Mouse (Mus musculus): ENCODE measurements around the gene Agl.
"Not testable (repeated sequence)": the region's sequence is repeated elsewhere in the genome, so short reads cannot be mapped to it uniquely, and the experiment has no call there.

The Agl gene

DNA sequence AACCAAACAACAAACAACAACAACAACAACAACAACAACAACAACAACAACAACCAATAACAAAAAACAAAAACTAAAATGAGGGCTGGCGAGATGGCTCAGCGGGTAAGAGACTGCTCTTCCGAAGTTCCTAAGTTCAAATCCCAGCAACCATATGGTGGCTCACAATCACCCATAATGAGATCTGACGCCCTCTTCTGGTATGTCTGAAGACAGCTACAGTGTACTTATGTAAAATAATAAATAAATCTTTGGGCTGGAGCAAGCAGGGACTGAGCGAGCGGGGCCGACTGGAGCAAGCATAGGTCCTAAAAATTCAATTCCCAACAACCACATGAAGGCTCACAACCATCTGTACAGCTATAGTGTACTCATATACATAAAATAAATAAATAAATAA lies 60.3 kb downstream of the Agl start:
- not testable (repeated sequence) for DNase-seq

DNA sequence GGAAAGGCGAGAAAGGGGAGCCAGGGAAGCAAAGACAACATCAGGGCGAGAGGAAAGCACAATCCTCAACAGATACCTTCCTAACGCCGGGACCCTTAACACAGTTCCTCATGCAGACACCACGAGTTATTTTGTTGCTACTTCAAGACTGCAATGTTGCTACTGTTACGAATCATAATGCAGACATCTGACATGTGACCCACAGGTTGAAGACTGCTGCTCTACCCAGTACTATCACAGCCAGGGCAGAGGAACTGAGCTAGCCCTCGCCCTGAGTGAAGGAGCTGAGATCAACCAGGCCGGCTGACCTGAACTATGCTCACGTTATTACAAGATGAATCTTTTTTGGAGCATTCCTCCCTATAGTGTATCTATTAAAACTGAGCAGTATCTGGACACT lies 67.0 kb downstream of the Agl start:
- no peak for DNase-seq

GRCm38 (mm10) chr3:116740106-116740505 lies 67.9 kb downstream of the Agl start:
- no peak for DNase-seq

GRCm38 (mm10) chr3:116737326-116737731 lies 70.6 kb downstream of the Agl start:
- DNase-seq = no peak

GRCm38 (mm10) chr3:116729483-116730174 lies 78.3 kb downstream of the Agl start:
- no peak for DNase-seq

- DNase-seq = no peak
These were observed 81.2 kb downstream of the Agl start for GRCm38 (mm10) chr3:116726807-116727206.

- DNase-seq = no peak
These were observed 84.2 kb downstream of the Agl start for GRCm38 (mm10) chr3:116723496-116724481.

DNA sequence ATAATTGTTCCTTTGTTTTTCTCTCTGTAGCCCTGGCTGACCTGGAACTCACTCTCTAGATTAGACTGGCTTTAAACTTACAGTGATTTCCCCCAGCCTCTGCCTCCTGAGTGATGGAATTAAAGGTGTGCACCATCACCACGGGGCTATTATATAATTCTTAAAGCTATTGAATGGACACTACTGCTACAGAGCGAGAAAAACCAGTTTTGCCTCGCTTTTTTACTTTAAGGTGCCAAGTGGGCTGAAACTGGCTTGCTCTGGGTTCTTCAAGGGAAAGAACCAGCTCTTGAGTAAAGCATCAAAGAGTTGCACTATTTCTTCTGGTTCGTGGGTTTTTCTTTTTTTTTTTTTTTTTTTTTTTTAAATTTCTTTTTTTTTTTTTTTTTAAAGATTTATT lies 85.0 kb downstream of the Agl start:
- DNase-seq = no peak

DNA sequence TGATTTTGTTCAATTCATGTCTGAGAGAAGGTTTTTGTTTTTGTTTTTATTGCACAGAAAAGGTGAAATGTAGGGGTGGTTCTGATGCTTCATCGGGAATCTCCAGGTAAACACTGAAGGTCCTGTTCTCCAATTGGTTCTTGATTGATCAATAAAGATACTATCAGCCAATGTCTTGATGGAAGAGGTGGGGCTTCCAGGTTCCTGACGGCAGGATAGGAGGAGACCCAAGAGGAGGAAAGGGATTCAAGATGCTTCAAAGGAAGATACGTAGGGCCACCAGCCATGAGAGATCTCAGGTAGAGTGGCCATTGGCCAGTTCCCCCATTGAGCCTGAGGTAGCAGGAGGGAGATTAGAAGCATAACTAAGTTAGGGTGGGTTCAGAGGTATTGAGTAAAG lies 89.0 kb downstream of the Agl start:
- DNase-seq = no peak

- no peak for DNase-seq
These were observed 94.9 kb downstream of the Agl start for GRCm38 (mm10) chr3:116713031-116713430.

DNA sequence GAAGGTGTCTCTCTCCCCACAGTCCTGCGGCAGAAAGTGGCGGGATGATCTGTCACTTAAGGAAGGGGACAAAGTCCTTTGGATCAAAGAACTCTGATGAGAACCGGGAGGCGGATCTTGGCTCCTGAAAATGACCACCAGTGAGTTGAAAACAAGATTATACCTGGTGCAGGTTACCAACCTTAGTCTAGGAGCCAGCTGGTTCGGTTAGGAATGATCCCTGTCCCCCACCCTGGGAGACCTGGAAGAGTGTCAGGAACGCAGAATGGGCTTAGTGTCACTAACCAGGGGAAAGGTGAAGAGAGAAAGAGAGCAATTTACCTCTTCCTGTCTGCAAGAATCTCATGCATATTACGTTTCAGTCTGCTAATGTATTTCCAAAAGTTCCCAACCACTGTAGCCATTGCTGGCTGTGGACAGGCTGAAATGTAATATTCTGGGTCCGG lies 95.5 kb downstream of the Agl start, which contains the start of gene Slc35a3:
Gene Slc35a3, minus strand, starts transcription at position 396 of the 446 bp plus-strand sequence.
- DNase-seq = no peak

DNA sequence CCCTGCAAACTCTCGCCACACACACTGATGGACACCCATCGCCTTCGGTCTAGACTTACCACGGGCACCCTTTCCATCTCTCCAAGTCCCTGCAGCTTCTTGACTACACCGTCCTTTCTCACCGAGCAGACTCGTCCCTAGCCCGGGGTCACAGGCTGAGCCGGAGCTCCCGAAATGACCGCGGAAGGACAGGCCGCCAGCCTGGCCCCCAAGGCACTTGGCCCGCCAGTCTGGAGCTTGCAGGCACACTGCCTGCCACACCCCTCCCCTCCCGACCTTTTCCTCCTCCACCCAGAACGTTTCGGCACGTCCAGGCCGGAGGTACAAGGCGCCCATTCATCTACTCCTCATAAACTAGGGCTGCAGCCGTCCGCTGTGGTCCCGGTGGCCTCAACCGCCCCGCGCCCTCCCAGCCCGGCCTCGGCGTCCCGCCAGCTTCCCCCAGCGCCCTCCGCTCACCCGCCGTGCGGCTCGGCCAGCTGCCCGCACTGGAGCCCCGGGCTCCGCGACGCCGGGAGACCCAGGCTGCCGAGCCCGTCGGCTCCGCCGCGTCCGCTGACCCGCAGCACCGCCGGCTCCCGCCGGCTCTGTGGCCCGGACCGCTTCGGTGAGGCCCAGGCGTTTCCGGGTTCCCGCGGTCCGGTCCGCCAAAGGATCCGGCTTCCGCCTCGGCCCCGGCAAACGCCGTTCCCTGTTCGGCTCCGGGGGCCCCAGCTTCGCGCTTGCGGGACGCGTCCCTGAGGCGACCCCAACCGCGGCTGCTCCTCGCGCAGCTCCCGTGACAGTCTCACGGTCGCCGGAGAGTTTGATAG lies 96.1 kb downstream of the Agl start:
- DNase-seq = peak; percentile 51 to 74

DNA sequence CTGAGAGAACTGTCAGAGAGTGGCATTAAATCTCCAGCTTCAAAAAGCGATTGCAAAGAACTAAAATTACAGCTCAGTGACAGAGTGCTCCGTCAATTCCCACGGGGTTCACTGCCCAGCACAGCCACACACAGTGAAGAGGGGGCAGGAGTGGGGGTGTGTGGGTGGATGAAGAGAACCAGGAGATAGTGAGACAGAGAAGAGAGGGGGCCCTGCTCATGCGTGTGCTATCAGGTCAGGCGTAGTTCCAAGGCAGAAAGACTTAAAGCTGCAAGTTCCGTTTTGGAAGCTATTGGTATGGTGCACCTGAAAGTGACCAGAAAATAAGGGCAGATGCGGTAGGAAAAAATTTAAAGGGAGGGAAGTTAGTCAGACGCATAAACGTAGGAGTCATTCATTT lies 97.0 kb downstream of the Agl start:
- no peak for DNase-seq

- DNase-seq = no peak
These were observed 102.2 kb downstream of the Agl start for GRCm38 (mm10) chr3:116705637-116706204.

GRCm38 (mm10) chr3:116703835-116704234 lies 104.1 kb downstream of the Agl start:
- DNase-seq = no peak

DNA sequence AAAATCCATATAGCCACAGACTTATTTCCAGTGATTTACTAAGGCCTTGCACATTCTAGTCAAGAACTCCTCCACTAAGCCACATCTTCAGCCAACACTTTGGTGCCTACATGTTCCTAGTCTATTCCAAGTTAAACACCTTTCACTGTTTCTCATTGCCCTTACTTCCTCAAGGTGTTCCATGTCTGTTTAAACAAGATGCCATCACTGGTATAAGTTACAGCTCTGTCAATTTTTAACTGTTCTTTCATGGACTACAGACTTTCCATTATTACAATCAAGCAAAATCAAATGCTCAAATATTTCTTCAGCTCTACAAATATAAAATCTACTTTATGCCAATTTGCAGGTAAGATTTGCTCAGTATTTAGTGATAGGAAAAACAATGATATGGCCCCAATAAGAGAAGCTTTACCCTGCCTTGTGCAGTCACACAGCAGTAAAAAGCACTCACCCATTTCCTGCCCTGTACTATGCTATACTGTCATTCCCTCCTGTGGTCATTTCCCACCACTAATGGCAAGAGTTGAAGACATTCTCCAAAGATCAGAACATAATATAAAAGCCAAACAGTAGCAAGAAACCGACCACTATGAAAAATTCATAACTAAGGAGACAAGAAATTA lies 105.2 kb downstream of the Agl start:
- no peak for DNase-seq

GRCm38 (mm10) chr3:116701601-116702000 lies 106.4 kb downstream of the Agl start:
- no peak for DNase-seq

GRCm38 (mm10) chr3:116698786-116699185 lies 109.2 kb downstream of the Agl start:
- no peak for DNase-seq

DNA sequence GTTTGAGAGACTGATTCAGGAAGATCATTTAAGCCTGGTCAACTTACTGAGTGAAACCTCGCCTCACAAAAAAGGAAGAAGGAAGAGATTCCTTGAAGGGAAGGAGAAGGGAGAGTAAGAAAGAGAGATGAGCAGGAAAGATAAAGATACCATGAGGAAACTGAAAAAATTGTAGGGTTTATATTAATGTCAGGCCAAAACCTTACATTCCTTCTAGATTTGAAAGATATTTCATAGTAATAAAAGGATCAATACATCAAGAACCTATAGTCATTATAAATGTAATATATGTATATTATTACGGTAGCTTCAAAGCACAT lies 112.3 kb downstream of the Agl start:
- no peak for DNase-seq

- no peak for DNase-seq
These were observed 112.9 kb downstream of the Agl start for GRCm38 (mm10) chr3:116694955-116695665.

GRCm38 (mm10) chr3:116694312-116694711 lies 113.7 kb downstream of the Agl start:
- no peak for DNase-seq

Measured in spleen, adult 18-20 months (tissue).